Mouse (Mus musculus) left cerebral cortex, postnatal 10 days (tissue): Measurements from ENCODE around the gene Tm4sf4. TPM values are rescaled to one million over a fixed set of nuclear protein-coding genes. Genes with fewer than 3 reads are reported as not detected.

Experiments
- DNase-seq, 2 experiments: peaks; one replicate each; pipeline ENCODE4 v3.0.0; 2021 to 2022; ENCODE audit warnings: low spot score in 2 of 2, mixed read lengths in 1 of 2; ENCODE audit errors: extremely low spot score in 1 of 2
- intact Hi-C: fragments of 180-260 bp; cut with DNase I; formaldehyde crosslinking; loops from one replicate; pipeline ENCODE4 v1.15.1; 2025
- total RNA-seq, 2 experiments: library from RNA; stranded (reverse); gene quantifications; 2 replicates each; pipeline ENCODE4 v1.2.3; 2021

The Tm4sf4 gene
- total RNA-seq, 2 experiments from 2014 or later = not detected

GRCm38 (mm10) chr3:57470326-57470725 is 45.2 kb downstream of the Tm4sf4 start:
- intact Hi-C loops = loop anchor here (2.0 kb wide), 2 partner anchors 104 to 154 kb away; partner anchors contain the start of gene Wwtr1
- peak; percentile 18 to 40 for DNase-seq

GRCm38 (mm10) chr3:57470981-57471601 is 46.0 kb downstream of the Tm4sf4 start:
- DNase-seq = peak; percentile 27 to 72
- intact Hi-C loops = loop anchor here (2.0 kb wide), 2 partner anchors 104 to 154 kb away; partner anchors contain the start of gene Wwtr1

- intact Hi-C loops = no loop called here
Observed at GRCm38 (mm10) chr3:57472407-57472806, 47.3 kb downstream of the Tm4sf4 start.

GRCm38 (mm10) chr3:57474421-57474820 is 49.3 kb downstream of the Tm4sf4 start:
- intact Hi-C loops = no loop called here
- DNase-seq = no peak

More at GRCm38 (mm10) chr3:57472407-57472806, 47.3 kb downstream of the Tm4sf4 start:
- peak in 1 of 2 experiments; percentile 38 for DNase-seq

- DNase-seq = no peak
- intact Hi-C loops = no loop called here
Observed at GRCm38 (mm10) chr3:57480640-57481039, 55.5 kb downstream of the Tm4sf4 start.

GRCm38 (mm10) chr3:57481981-57482380 is 56.9 kb downstream of the Tm4sf4 start:
- intact Hi-C loops = no loop called here
- peak in 1 of 2 experiments; percentile 26 for DNase-seq

- intact Hi-C loops = no loop called here
Observed at GRCm38 (mm10) chr3:57486068-57486467, 61.0 kb downstream of the Tm4sf4 start.

GRCm38 (mm10) chr3:57487455-57488153 is 62.5 kb downstream of the Tm4sf4 start:
- intact Hi-C loops = no loop called here

More at GRCm38 (mm10) chr3:57486068-57486467, 61.0 kb downstream of the Tm4sf4 start:
- no peak for DNase-seq

More at GRCm38 (mm10) chr3:57487455-57488153, 62.5 kb downstream of the Tm4sf4 start:
- DNase-seq = peak in 1 of 2 experiments; percentile 30

Other genes starting within 250 kb of the Tm4sf4 start
- 10 to 100 TPM; 11.6 to 13.3 TPM for gene Tm4sf1, start 123.3 kb upstream of the Tm4sf4 start, total RNA-seq
- 10 to 100 TPM; 18.4 to 19.0 TPM for gene Wwtr1, start 150.6 kb downstream of the Tm4sf4 start, total RNA-seq
- gene Commd2, start 226.4 kb downstream of the Tm4sf4 start, total RNA-seq = 10 to 100 TPM; 22.5 to 25.4 TPM